Mouse (Mus musculus) left cerebral cortex, postnatal 10 days (tissue): Measurements from ENCODE around the gene Med7. TPM values are rescaled to one million over a fixed set of nuclear protein-coding genes. Genes with fewer than 3 reads are reported as not detected.

Experiments
- DNase-seq, 2 experiments: peaks; one replicate each; pipeline ENCODE4 v3.0.0; 2021 to 2022; ENCODE audit warnings: low spot score in 2 of 2, mixed read lengths in 1 of 2; ENCODE audit errors: extremely low spot score in 1 of 2
- intact Hi-C: fragments of 180-260 bp; cut with DNase I; formaldehyde crosslinking; loops from one replicate; pipeline ENCODE4 v1.15.1; 2025
- total RNA-seq, 2 experiments: library from RNA; stranded (reverse); gene quantifications; 2 replicates each; pipeline ENCODE4 v1.2.3; 2021

Gene Med7
- total RNA-seq, 2 experiments from 2014 or later, result 31.5 to 33.6 TPM

DNA sequence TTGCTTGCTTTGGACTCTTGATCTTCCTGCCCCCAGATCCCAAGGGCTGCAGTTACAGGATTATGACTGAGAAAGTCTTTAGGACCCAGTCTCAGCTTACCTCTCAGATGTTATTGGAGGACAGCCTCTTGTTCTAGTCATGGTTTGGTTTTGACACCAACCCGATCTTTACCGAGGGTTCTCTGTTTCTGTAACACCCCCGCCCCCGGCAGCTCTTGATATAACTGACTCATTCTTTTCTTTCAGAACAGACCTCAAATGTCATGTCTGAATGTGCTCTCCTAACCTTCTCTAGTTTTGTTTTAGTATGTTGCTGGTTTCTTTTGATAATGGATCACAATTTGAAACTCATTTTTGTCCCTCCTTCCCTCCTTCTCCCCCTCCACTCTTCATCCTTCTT lies 37.5 kb downstream of the Med7 start:
- intact Hi-C loops, result no loop called here
- DNase-seq, result no peak

DNA sequence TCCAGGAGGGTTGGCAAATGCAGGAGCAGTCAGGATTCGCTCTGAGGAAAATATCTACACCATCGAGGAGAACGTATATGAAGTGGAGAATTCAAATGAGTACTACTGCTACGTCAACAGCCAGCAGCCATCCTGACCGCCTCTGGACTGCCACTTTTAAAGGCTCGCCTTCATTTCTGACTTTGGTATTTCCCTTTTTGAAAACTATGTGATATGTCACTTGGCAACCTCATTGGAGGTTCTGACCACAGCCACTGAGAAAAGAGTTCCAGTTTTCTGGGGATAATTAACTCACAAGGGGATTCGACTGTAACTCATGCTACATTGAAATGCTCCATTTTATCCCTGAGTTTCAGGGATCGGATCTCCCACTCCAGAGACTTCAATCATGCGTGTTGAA lies 42.6 kb downstream of the Med7 start:
- no peak for DNase-seq
- intact Hi-C loops, result no loop called here

DNA sequence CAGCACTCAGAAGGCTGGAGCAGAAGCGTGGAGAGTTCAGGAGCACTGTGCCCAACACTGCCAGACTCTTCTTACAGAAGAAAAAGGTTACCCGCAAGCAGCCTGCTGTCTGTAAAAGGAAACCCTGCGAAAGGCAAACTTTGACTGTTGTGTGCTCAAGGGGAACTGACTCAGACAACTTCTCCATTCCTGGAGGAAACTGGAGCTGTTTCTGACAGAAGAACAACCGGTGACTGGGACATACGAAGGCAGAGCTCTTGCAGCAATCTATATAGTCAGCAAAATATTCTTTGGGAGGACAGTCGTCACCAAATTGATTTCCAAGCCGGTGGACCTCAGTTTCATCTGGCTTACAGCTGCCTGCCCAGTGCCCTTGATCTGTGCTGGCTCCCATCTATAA lies 43.8 kb downstream of the Med7 start:
- intact Hi-C loops, result no loop called here
- DNase-seq, result peak in 1 of 2 experiments; percentile 21

DNA sequence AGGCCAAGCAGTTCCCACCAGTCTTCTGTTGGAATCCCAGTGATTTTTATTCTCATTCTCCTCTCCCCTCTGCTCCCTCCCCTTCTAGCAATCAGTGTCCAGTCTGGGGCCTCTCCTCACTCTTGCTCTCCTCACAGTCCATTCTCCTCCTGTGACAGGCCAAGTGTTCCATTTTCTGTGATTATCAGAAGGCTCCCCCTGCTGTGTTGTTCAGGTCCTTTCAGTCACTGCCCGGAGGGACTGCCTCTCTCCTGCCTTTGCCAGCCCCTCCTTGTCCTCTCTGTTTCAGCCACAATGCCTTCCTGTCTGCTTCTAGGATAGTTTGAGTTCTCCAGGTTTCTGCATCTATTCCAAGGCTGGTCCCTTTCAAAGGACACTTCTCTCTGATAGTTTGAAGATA lies 51.5 kb downstream of the Med7 start:
- intact Hi-C loops, result no loop called here
- no peak for DNase-seq

DNA sequence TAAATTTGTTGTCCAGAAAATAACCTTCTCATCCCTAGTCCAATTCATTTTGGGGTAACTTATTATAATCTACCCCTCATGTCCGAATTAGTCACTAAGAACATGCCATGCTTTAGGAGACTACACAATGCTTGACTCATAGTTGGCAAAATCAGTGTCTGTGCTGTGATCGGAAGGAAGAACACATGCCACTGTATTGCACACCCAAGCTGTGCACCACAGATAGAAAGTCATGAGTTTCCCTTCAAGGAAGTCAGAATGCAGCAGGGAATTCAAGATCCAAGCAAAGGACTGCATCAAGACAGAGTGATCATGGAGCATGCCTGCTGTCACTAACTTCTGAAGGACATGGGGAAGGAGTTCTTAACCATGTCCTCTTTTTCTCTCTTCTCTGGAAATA lies 51.9 kb downstream of the Med7 start:
- intact Hi-C loops, result no loop called here
- no peak for DNase-seq

Other genes with a start within 250 kb of the Med7 start
- 10 to 100 TPM in 1 of 2 experiments, 1 to 10 TPM in 1; 9.6 to 10.0 TPM for gene Fndc9, start 201.4 kb upstream of the Med7 start, total RNA-seq
- gene Cyfip2, start 124.1 kb upstream of the Med7 start, total RNA-seq, result 100 to 1,000 TPM; 303 to 311 TPM
- gene Itk, start 47.4 kb upstream of the Med7 start, total RNA-seq, result under 1 TPM; 0.34 to 0.41 TPM
- not detected for gene Fam71b, start 40.4 kb upstream of the Med7 start, total RNA-seq
- gene Havcr2, start 18.0 kb downstream of the Med7 start, total RNA-seq, result 1 to 10 TPM in 1 of 2 experiments, under 1 TPM in 1; 0.87 to 1.5 TPM
- gene Gm12169, start 87.3 kb downstream of the Med7 start, total RNA-seq, result not detected
- under 1 TPM; 0.17 to 0.28 TPM for gene BC053393, start 134.6 kb downstream of the Med7 start, total RNA-seq
- not detected for gene Dppa1, start 192.3 kb downstream of the Med7 start, total RNA-seq